Mouse (Mus musculus): Measurements from ENCODE around the gene Olfr665.
"Not testable (repeated sequence)": the region's sequence is repeated elsewhere in the genome, so short reads cannot be mapped to it uniquely, and the experiment has no call there.

The Olfr665 gene

DNA sequence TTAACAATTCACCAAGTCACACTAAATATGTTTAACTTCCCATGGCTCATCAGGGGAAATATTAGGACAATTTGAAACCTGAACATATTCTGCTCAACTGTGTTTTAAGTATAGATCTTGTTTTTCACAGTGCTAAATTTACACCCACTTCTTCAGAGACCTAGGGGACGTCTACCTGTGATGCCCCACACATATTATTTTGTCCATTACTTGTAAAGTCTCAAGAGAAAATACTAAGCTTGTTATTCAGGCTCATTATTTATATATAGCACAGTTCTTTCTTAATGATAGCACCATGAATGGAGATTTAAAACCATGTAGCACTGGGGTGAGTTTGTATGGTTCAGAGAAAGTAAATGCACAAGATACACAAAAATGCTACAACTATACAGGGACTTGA is at the start of gene Olfr665:
TSS of gene Olfr665 (plus strand) at position 301 of the 400 bp plus-strand sequence.
- no peak for DNase-seq

DNA sequence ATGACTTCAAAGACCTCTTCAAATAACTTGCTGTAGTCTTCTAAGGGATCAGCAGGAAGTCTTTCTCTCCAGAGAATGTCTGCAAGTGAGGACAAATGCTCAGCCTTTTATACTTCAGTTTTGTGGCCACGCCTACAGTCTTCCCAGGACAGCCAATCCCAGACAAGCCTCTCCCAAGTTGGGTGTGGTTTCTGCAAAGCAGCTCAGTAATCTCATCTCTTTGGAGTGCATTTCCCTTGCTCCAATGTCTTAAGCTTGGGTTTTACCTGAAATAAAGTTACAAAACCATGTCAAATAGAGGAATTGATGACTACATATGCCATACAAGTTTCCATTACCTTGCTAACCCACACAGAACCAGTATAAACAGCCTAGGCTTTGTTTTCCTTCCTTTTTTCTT is 35.3 kb upstream of the Olfr665 start, which contains the start of gene Usp17lb:
TSS of gene Usp17lb (minus strand) at position 101 of the 400 bp plus-strand sequence.
- no peak for DNase-seq

DNA sequence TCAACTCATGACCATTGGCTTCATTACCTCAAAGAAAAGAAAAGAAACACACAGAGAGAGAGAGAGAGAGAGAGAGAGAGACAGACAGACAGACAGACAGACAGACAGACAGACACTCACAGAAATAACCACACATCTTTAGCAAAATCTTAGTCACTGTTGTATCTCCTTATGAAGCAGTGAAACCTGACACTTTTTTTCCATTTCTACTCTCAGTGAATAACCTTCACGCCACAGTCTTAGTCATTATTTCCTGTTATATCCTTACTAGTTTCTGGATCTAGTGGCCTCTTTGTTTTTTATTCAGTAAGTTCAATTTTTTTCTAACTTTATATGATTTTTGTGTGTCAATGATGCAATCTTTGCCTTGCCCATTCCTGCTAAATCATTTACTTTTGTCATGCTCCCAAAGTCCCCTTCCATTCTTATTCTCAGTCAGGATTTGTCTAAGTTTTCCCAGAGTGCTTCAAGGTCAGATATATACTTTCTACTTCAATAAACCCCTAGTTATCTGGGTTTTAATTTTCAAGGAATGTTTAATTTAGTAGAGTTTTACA is 34.0 kb upstream of the Olfr665 start:
- DNase-seq = no peak

DNA sequence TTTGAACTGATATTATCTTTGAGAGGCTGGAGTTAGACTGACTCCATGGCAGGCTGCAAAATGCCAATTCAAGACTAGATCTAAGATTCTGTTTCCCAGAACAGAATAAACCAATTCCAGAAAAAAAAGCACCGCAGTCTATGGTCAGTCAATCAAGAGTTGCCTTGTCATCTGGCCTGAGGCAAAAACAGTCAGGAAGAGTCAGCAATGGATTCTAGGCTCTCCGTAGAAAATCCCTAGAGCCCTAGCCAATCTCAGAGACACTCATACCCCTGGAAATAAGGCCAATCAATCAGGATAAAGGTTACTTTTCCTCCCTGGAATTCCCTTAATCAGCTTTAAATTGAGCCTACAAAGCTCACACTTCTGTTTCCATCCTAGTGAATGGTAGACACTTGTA is 26.3 kb upstream of the Olfr665 start:
- not testable (repeated sequence) for DNase-seq

DNA sequence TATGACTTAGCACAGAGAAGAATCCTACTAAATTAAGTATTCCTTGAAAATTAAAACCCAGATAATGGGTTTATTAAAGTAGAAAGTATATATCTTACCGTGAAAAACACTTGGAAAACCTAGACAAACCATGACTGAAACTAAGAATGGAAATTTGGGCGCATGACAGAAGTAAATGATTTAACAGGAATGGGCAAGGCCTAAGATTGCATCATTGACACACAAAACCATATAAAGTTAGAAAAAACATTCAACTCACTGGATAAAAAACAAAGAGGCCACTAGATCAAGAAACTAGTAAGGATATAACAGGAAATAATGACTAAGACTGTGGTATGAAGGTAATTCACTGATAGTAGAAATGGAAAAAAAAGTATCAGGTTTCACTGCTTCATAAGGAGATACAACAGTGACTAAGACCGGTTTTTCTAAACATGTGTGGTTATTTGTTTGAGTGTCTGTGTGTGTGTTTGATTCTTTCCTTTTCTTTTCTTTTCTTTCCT is 22.5 kb upstream of the Olfr665 start:
- no peak for DNase-seq

DNA sequence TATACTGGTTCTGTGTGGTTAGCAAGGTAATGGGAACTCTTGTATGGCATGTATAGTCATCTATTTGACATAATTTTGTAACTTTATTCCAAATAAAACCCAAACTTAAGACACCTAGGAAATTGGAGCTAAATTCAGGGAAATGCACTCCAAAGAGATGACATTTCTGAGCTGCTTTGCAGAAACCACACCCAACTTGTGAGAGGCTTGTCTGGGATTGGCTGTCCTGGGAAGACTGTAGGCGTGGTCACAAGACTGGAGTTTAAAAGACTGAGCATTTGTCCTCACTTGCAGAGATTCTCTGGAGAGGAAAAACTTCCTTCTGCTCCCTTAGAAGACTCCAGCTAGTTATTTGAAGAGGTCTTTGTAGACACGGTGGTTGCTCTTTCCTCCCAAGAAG is 21.1 kb upstream of the Olfr665 start, which contains the start of gene Usp17la:
TSS of gene Usp17la (plus strand) at position 301 of the 400 bp plus-strand sequence.
- not testable (repeated sequence) for DNase-seq

DNA sequence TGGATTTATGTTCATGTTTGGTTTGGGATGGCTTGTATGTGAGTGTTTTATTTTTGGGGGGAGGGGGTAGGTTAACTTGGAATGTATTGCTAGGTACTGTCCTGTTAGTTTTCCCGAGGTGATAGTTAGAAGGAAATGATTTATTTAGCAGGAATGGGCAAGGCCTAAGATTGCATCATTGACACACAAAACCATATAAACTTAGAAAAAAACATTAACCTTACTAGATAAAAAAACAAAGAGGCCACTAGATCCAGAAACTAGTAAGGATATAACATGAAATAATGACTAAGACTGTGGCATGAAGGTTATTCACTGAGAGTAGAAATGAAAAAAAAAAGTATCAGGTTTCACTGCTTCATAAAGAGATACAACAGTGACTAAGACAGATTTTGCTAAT is 20.1 kb upstream of the Olfr665 start:
- DNase-seq = no peak

DNA sequence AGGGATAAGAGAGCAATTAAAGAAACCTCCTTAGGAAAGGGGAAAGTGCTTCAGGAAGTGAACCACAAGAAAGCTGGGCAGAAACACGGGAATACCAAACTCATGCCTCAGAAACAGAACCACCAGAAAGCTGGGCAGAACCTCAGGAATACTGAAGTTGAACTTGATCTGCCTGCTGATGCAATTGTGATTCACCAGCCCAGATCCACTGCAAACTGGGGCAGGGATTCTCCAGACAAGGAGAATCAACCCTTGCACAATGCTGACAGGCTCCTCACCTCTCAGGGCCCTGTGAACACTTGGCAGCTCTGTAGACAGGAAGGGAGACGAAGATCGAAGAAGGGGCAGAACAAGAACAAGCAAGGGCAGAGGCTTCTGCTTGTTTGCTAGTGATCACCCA is 16.4 kb upstream of the Olfr665 start:
- no peak for DNase-seq

DNA sequence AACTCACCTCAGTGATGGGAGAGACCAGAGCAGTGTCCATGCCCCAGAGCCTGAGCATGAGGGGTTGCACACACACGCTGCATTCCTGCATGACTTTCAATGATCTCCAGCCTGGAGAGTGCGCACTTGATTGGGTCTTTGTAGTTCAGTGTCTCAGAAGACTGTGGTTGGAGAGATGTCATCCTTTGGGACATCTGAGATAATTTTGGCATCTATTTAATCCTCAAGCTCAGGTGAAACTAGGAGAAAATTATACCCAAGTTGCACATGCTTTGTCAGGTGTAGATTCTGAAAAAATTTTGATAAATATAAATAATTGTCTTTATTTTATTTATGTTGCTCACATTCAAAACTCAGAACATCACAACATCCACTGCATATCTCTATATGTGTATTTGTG is 18.0 kb downstream of the Olfr665 start, which contains the start of gene Olfr666:
TSS of gene Olfr666 (minus strand) at position 101 of the 400 bp plus-strand sequence.
- DNase-seq = no peak

DNA sequence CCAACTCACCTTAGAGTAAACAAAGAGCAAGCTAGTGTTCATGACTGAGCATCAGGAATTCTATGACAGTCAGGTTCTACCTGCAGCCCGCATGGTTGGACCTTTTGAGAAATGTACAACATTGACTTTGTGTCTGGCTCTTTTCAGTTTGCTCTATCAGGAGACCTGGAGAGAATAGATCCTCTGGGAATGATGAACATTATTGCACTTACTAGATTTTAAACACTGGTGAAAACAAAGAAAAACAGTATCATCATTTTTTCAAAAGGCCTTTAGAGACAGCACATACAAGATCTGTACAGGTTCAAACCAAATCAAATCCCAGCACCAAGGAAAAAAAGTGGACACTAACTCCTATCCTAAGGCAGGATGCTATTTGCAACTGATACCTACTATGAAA is 43.6 kb downstream of the Olfr665 start, which contains the start of gene Olfr667:
TSS of gene Olfr667 (minus strand) at position 101 of the 400 bp plus-strand sequence.
- DNase-seq = no peak

DNA sequence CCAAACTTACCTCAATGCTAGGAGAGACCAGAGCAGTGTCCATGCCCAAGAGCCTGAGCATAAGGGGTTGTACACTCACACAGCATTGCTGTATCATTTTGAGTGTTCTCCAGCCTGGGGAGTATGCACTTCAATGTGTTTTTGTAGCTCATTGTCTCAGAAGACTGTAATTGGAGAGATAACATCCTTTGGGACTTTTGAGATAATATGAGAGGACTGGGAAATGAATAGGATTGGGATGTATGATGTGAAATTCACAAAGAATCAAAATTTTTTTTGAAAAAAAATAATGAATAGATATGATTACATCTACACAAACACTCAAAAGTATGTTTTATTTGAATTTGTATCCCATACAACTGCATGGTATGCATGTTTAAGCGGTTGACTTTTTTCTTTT is 50.1 kb downstream of the Olfr665 start, which contains the start of gene Olfr668:
TSS of gene Olfr668 (minus strand) at position 101 of the 400 bp plus-strand sequence.
- no peak for DNase-seq

Measured in thymus, postnatal 25 days (tissue).